Mouse (Mus musculus) limb, embryonic 15.5 days (tissue): Measurements from ENCODE around the gene Cers3. TPM values are rescaled to one million over a fixed set of nuclear protein-coding genes. Genes with fewer than 3 reads are reported as not detected.

Experiments used
- ATAC-seq: fragments of 200-750 bp; cut with Nextera tagmentation; 2 replicates; pipeline ENCODE4 v1.8.0; 2017; ENCODE audit warnings: low read depth, moderate TSS enrichment; ENCODE audit not compliant: insufficient number of reproducible peaks, low FRiP score, low TSS enrichment
- H3K27ac ChIP-seq: fragments of 300-500 bp; sonication (generic); 2 replicates; pipeline ENCODE4 v1.5.1; 2015; ENCODE audit warnings: moderate library complexity, mild to moderate bottlenecking, inconsistent platforms
- H3K27me3 ChIP-seq: fragments of 300-500 bp; sonication (generic); 2 replicates; pipeline ENCODE4 v1.6.1; 2015; ENCODE audit warnings: inconsistent platforms
- H3K36me3 ChIP-seq: fragments of 300-500 bp; sonication (generic); 2 replicates; pipeline ENCODE4 v1.6.1; 2015; ENCODE audit warnings: inconsistent platforms
- H3K4me1 ChIP-seq: fragments of 300-500 bp; sonication (generic); 2 replicates; pipeline ENCODE4 v1.6.1; 2015; ENCODE audit warnings: inconsistent platforms
- H3K4me2 ChIP-seq: fragments of 300-500 bp; sonication (generic); 2 replicates; pipeline ENCODE4 v1.6.1; 2015; ENCODE audit warnings: mild to moderate bottlenecking, inconsistent platforms
- H3K4me3 ChIP-seq: fragments of 300-500 bp; sonication (generic); 2 replicates; pipeline ENCODE4 v1.5.1; 2015; ENCODE audit warnings: mild to moderate bottlenecking, inconsistent platforms
- H3K9ac ChIP-seq: fragments of 300-500 bp; sonication (generic); 2 replicates; pipeline ENCODE4 v1.6.1; 2015; ENCODE audit warnings: inconsistent platforms
- H3K9me3 ChIP-seq: fragments of 300-500 bp; sonication (generic); 2 replicates; pipeline ENCODE4 v1.6.1; 2016; ENCODE audit warnings: inconsistent platforms
- WGBS: fragments of 180-500 bp; shearing (Covaris S2); methylation state at CpG from one replicate; pipeline ENCODE4 v1.1.7; 2015; 5-methylcytosine and 5-hydroxymethylcytosine counted together
- polyA plus RNA-seq: library from polyadenylated mRNA; unstranded; fragments of >200 nt; fragmentation: Nextera tagmentation; extraction: Ambion mirVana; gene quantifications from 2 replicates; pipeline ENCODE4 v1.2.1, GENCODE M21; 2015

The Cers3 gene
- polyA plus RNA-seq = 21.7 and 23.0 TPM in 2 replicates

GRCm38 (mm10) chr7:66743377-66743781, at the start of gene Cers3:
Gene Cers3, plus strand, starts transcription at chr7:66743504.
- WGBS = 59% methylated on average over 9 of the region's 9 CpGs
- H3K4me3 ChIP-seq = peak within 1 kb of the TSS; percentile 22; the same call in 1 of the 2 replicates
- ATAC-seq = no peak
- no peaks in the 10 kb centered on the region for H3K27me3 ChIP-seq
- no peak within 1 kb of the TSS for H3K9ac ChIP-seq
- 0 out of 2 replicates have a peak within 1 kb of the TSS, but pooled peaks have one; percentile 12 for H3K4me2 ChIP-seq
- no peaks in the 10 kb centered on the region for H3K9me3 ChIP-seq
- no peaks in the 10 kb centered on the region for H3K36me3 ChIP-seq
- H3K27ac ChIP-seq = peak within 1 kb of the TSS; percentile 60
- H3K4me1 ChIP-seq = peaks cover 2% of the 10 kb centered on the region; the same call in 1 of the 2 replicates

GRCm38 (mm10) chr7:66694467-66694866, 48.8 kb upstream of the Cers3 start:
- Histone ChIP-seq H3K4me3 (no peak overlapping the region), H3K9ac (no peak overlapping the region), H3K27me3 (no peaks in the 10 kb centered on the region), H3K4me1 (0 out of 2 replicates have a peak, but pooled peaks cover 9% of the 10 kb centered on the region), H3K9me3 (no peaks in the 10 kb centered on the region), H3K4me2 (no peak overlapping the region), H3K27ac (no peak overlapping the region), H3K36me3 (peaks cover 13% of the 10 kb centered on the region; the same call in 1 of the 2 replicates)
- no peak for ATAC-seq
- 81% methylated on average over 7 of the region's 7 CpGs for WGBS

- Histone ChIP-seq H3K9me3 (no peaks in the 10 kb centered on the region), H3K27ac (no peak overlapping the region), H3K9ac (no peak overlapping the region), H3K4me2 (no peak overlapping the region), H3K4me3 (no peak overlapping the region), H3K36me3 (peaks cover 53% of the 10 kb centered on the region), H3K4me1 (no peaks in the 10 kb centered on the region), H3K27me3 (no peaks in the 10 kb centered on the region)
- 87% methylated on average over 7 of the region's 7 CpGs for WGBS
- ATAC-seq = no peak
Measured at GRCm38 (mm10) chr7:66702721-66703120, 40.6 kb upstream of the Cers3 start.

GRCm38 (mm10) chr7:66704631-66705030, 38.7 kb upstream of the Cers3 start:
- Histone ChIP-seq H3K9me3 (no peaks in the 10 kb centered on the region), H3K4me1 (no peaks in the 10 kb centered on the region), H3K27me3 (no peaks in the 10 kb centered on the region), H3K4me3 (no peak overlapping the region), H3K27ac (no peak overlapping the region), H3K9ac (no peak overlapping the region), H3K4me2 (no peak overlapping the region), H3K36me3 (peaks cover 55% of the 10 kb centered on the region)
- ATAC-seq = no peak
- 91% methylated on average over 3 of the region's 3 CpGs for WGBS

DNA sequence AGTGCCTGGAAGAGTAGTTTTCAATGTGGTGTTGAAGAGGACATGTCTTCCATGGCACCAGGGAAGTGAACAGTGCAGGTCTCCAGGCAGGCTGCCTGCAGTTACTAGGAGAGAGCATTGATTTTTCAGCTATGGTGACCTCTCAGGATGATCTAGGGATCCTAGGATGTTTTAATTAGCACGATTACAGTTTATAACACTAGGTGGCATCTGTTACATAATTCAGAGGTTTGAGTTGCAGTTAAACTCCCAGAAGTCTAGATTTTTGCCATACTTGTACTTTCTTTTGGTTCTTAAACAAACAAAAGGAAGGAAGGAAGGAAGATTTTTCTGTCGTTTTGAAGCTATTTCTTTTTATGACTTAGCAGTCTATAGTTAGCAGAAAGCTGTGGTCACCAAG, 32.1 kb upstream of the Cers3 start:
- H3K27ac ChIP-seq = no peak overlapping the region
- peaks cover 60% of the 10 kb centered on the region for H3K36me3 ChIP-seq
- no peaks in the 10 kb centered on the region for H3K27me3 ChIP-seq
- no peak for ATAC-seq
- no peak overlapping the region for H3K9ac ChIP-seq
- no peak overlapping the region for H3K4me2 ChIP-seq
- H3K4me1 ChIP-seq = no peaks in the 10 kb centered on the region
- H3K9me3 ChIP-seq = no peaks in the 10 kb centered on the region
- 52% methylated on average over 2 of the region's 2 CpGs for WGBS
- H3K4me3 ChIP-seq = no peak overlapping the region

- H3K4me1 ChIP-seq = no peaks in the 10 kb centered on the region
- H3K4me2 ChIP-seq = no peak overlapping the region
- WGBS = 80% methylated on average over 4 of the region's 4 CpGs
- peaks cover 6% of the 10 kb centered on the region; the same call in 1 of the 2 replicates for H3K36me3 ChIP-seq
- no peak overlapping the region for H3K4me3 ChIP-seq
- H3K27me3 ChIP-seq = no peaks in the 10 kb centered on the region
- no peak overlapping the region for H3K27ac ChIP-seq
- H3K9ac ChIP-seq = no peak overlapping the region
- no peaks in the 10 kb centered on the region for H3K9me3 ChIP-seq
- ATAC-seq = no peak
Measured at GRCm38 (mm10) chr7:66724514-66724913, 18.8 kb upstream of the Cers3 start.

- Histone ChIP-seq H3K9ac (no peak overlapping the region), H3K4me1 (no peaks in the 10 kb centered on the region), H3K4me3 (no peak overlapping the region), H3K9me3 (no peaks in the 10 kb centered on the region), H3K4me2 (no peak overlapping the region), H3K36me3 (peaks cover 6% of the 10 kb centered on the region; the same call in 1 of the 2 replicates), H3K27me3 (no peaks in the 10 kb centered on the region), H3K27ac (no peak overlapping the region)
- no peak for ATAC-seq
- 79% methylated on average over 6 of the region's 6 CpGs for WGBS
Measured at GRCm38 (mm10) chr7:66724954-66725353, 18.4 kb upstream of the Cers3 start.

DNA sequence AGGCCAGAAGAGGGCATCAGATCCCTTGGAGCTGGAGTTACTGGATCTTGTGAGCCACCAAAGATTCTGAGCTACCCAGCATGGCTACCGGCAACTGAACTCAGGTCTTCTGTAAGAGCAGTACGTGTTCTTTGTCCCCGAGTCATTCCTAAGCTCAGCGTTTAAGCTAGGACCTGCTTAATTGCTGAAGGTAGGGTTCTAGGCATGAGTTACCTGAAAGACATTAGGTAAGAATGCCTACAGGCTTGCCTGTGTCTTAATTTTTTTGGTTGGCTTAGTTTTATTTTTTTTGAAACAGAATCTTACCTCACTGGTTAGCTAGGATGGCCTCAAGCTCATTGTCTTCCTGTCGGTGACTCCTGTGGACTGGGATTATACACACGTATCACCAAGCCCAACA, 15.2 kb upstream of the Cers3 start:
- Histone ChIP-seq H3K9me3 (no peaks in the 10 kb centered on the region), H3K27ac (no peak overlapping the region), H3K4me2 (no peak overlapping the region), H3K4me1 (no peaks in the 10 kb centered on the region), H3K27me3 (no peaks in the 10 kb centered on the region), H3K9ac (no peak overlapping the region), H3K36me3 (no peaks in the 10 kb centered on the region; the same call in 1 of the 2 replicates), H3K4me3 (no peak overlapping the region)
- WGBS = 93% methylated on average over 6 of the region's 6 CpGs
- no peak for ATAC-seq

DNA sequence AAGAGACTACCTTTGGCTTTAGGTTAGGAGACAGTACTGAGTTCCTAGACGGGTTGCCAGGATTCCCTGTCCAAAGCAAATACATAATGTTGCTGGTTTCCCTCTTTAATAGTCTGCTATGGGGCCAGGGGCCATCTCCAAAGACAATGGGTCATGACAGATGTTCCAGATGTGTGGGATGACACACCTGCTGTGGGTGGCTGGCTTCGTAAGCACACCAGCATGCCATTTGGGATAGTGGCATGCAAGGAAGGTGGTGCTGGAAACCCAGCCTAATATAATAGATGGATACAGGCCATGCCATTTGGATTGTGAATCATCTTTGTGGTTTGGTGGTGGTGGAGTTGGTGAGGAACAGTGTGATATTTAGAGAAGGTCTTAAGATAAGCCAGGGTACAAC, 14.1 kb upstream of the Cers3 start:
- no peaks in the 10 kb centered on the region for H3K27me3 ChIP-seq
- WGBS = 88% methylated on average over 2 of the region's 2 CpGs
- H3K4me1 ChIP-seq = no peaks in the 10 kb centered on the region
- H3K9me3 ChIP-seq = no peaks in the 10 kb centered on the region
- no peak overlapping the region for H3K9ac ChIP-seq
- H3K4me2 ChIP-seq = no peak overlapping the region
- H3K27ac ChIP-seq = no peak overlapping the region
- no peaks in the 10 kb centered on the region; the same call in 1 of the 2 replicates for H3K36me3 ChIP-seq
- ATAC-seq = no peak
- no peak overlapping the region for H3K4me3 ChIP-seq

DNA sequence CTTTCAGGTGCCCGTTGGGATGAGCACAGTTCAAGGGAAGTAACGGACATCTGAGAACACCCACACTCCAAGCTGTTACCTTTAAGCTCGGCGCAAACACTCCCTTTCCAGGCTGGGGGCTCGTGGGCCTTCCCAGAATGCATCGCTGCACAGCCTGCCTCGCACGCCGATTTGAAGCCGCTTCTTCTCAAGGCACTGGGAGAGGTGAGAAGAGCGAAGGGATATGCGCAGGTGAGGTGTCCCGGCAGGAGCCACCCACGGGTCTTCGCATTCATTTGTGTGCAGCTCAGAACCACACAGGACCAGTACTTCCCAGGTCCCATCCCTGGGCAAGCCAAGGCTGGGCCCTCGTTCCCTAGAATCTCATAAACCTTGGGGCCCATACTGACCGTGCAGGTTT, 9.9 kb upstream of the Cers3 start:
- Histone ChIP-seq H3K27ac (no peak overlapping the region), H3K27me3 (no peaks in the 10 kb centered on the region), H3K36me3 (no peaks in the 10 kb centered on the region), H3K4me3 (no peak overlapping the region), H3K9me3 (no peaks in the 10 kb centered on the region), H3K9ac (no peak overlapping the region), H3K4me2 (no peak overlapping the region), H3K4me1 (no peaks in the 10 kb centered on the region)
- no peak for ATAC-seq
- 94% methylated on average over 17 of the region's 17 CpGs for WGBS

DNA sequence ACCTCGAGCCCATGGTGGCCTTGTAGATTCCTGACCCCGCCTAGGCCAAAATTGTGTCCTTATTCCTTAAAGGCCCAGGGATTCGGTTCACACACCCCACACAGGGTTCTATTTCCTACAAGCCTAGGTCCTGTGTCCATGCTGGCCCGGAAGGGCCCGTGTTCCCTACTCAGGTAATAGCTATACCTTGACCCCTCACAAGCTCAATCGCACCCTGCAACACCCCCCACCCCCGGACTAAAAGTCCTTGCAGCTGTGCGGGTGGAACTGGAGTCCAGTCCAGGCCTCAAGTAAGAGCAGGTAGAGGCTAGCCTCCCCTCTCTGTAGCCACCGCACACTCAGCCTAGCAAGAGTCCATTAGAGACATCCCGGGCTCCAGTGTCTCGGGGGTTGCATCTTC, 9.4 kb upstream of the Cers3 start:
- no peaks in the 10 kb centered on the region for H3K9me3 ChIP-seq
- no peaks in the 10 kb centered on the region for H3K27me3 ChIP-seq
- 93% methylated on average over 11 of the region's 11 CpGs for WGBS
- ATAC-seq = no peak
- H3K27ac ChIP-seq = no peak overlapping the region
- H3K9ac ChIP-seq = no peak overlapping the region
- no peaks in the 10 kb centered on the region for H3K36me3 ChIP-seq
- H3K4me2 ChIP-seq = no peak overlapping the region
- no peak overlapping the region for H3K4me3 ChIP-seq
- H3K4me1 ChIP-seq = no peaks in the 10 kb centered on the region

GRCm38 (mm10) chr7:66734466-66734865, 8.8 kb upstream of the Cers3 start:
- H3K4me1 ChIP-seq = no peaks in the 10 kb centered on the region
- H3K4me3 ChIP-seq = no peak overlapping the region
- ATAC-seq = no peak
- H3K9me3 ChIP-seq = no peaks in the 10 kb centered on the region
- H3K27me3 ChIP-seq = no peaks in the 10 kb centered on the region
- no peak overlapping the region for H3K27ac ChIP-seq
- no peak overlapping the region for H3K4me2 ChIP-seq
- no peak overlapping the region for H3K9ac ChIP-seq
- 91% methylated on average over 4 of the region's 4 CpGs for WGBS
- no peaks in the 10 kb centered on the region for H3K36me3 ChIP-seq

DNA sequence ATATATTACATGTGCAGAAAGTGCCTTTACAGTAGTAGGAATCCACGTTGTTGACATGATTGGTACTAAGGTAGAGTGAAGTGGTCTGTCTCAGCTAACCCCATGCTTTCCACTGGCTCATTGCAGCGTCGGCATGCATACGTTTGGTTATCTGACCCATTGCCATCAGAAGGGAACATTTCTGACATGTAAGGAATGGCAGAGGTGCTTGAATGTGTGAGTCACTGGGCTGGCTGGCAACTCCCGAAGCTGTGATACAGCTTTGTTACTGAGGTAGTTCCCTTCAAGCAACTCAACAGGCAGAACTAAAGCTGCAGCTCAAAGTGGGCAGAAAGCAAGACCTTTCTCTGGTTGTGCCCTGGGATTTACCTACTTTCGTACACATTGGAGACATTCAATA, 8.3 kb upstream of the Cers3 start:
- Histone ChIP-seq H3K27me3 (no peaks in the 10 kb centered on the region), H3K4me1 (no peaks in the 10 kb centered on the region), H3K4me2 (no peak overlapping the region), H3K9me3 (no peaks in the 10 kb centered on the region), H3K27ac (no peak overlapping the region), H3K4me3 (no peak overlapping the region), H3K9ac (no peak overlapping the region), H3K36me3 (no peaks in the 10 kb centered on the region)
- 86% methylated on average over 6 of the region's 6 CpGs for WGBS
- no peak for ATAC-seq
